Mouse (Mus musculus): ENCODE measurements around the gene Slc11a2. TPM values are rescaled to one million over a fixed set of nuclear protein-coding genes. Genes with fewer than 3 reads are reported as not detected.

The Slc11a2 gene
- polyA plus RNA-seq (2016; fragmentation: Nextera tagmentation; extraction: Ambion mirVana), result 29.2 and 29.4 TPM in 2 replicates

- H3K4me1 ChIP-seq, result peaks cover 47% of the 10 kb centered on the region
- no peak for DNase-seq (ENCODE audit: extremely low spot score, low spot score)
- H3K36me3 ChIP-seq (replicated peaks), result no peaks in the 10 kb centered on the region
- WGBS, result 30% methylated on average over 17 of the region's 17 CpGs
- peak within 1 kb of the TSS; percentile 99 for H3K4me3 ChIP-seq
- H3K27me3 ChIP-seq (ENCODE audit: poor library complexity, severe bottlenecking), result peaks cover 35% of the 10 kb centered on the region
- no peaks in the 10 kb centered on the region for H3K9me3 ChIP-seq
- H3K27ac ChIP-seq, result 0 out of 2 replicates have a peak within 1 kb of the TSS, but pooled peaks have one; percentile 11
Measured at GRCm38 (mm10) chr15:100424396-100425122, at the start of gene Slc11a2. TSS of gene Slc11a2 (minus strand) at chr15:100425072.

- WGBS, result 87% methylated on average over 7 of the region's 7 CpGs
- no peak for DNase-seq (ENCODE audit: extremely low spot score, low spot score)
- H3K4me1 ChIP-seq, result peaks cover 13% of the 10 kb centered on the region
- no peaks in the 10 kb centered on the region for H3K9me3 ChIP-seq
- no peak overlapping the region for H3K27ac ChIP-seq
- H3K27me3 ChIP-seq (ENCODE audit: poor library complexity, severe bottlenecking), result no peaks in the 10 kb centered on the region
- peaks cover 85% of the 10 kb centered on the region for H3K36me3 ChIP-seq (replicated peaks)
- H3K4me3 ChIP-seq, result no peak overlapping the region
Measured at GRCm38 (mm10) chr15:100473926-100474503, 49.1 kb upstream of the Slc11a2 start.

- no peak overlapping the region for H3K27ac ChIP-seq
- no peak for DNase-seq (ENCODE audit: extremely low spot score, low spot score)
- H3K36me3 ChIP-seq (replicated peaks), result peaks cover 47% of the 10 kb centered on the region
- WGBS, result 67% methylated on average over 10 of the region's 10 CpGs
- H3K27me3 ChIP-seq (ENCODE audit: poor library complexity, severe bottlenecking), result no peaks in the 10 kb centered on the region
- H3K9me3 ChIP-seq, result no peaks in the 10 kb centered on the region
- peaks cover 34% of the 10 kb centered on the region for H3K4me1 ChIP-seq
- H3K4me3 ChIP-seq, result peak overlapping the region; percentile 89
Measured at GRCm38 (mm10) chr15:100470037-100470436, 45.2 kb upstream of the Slc11a2 start.

GRCm38 (mm10) chr15:100469189-100469545, 44.3 kb upstream of the Slc11a2 start:
- under 1% methylated on average over 19 of the region's 19 CpGs for WGBS

GRCm38 (mm10) chr15:100468295-100469188, 43.7 kb upstream of the Slc11a2 start, which contains the start of gene Letmd1:
TSS of gene Letmd1 (plus strand) at chr15:100469023.
- Histone ChIP-seq H3K27ac (peak within 1 kb of the TSS; percentile 96), H3K4me1 (peaks cover 34% of the 10 kb centered on the region), H3K36me3 (replicated peaks) (peaks cover 32% of the 10 kb centered on the region), H3K4me3 (peak within 1 kb of the TSS; percentile 89), H3K27me3 (ENCODE audit: poor library complexity, severe bottlenecking) (no peaks in the 10 kb centered on the region), H3K9me3 (no peaks in the 10 kb centered on the region)
- peak; percentile 78 for DNase-seq (ENCODE audit: extremely low spot score, low spot score)
- WGBS, result 3% methylated on average over 81 of the region's 84 CpGs

More at GRCm38 (mm10) chr15:100469189-100469545, 44.3 kb upstream of the Slc11a2 start:
- Histone ChIP-seq H3K27me3 (ENCODE audit: poor library complexity, severe bottlenecking) (no peaks in the 10 kb centered on the region), H3K36me3 (replicated peaks) (peaks cover 38% of the 10 kb centered on the region), H3K4me3 (peak overlapping the region; percentile 89), H3K27ac (peak overlapping the region; percentile 96), H3K9me3 (no peaks in the 10 kb centered on the region), H3K4me1 (peaks cover 34% of the 10 kb centered on the region)
- no peak for DNase-seq (ENCODE audit: extremely low spot score, low spot score)

GRCm38 (mm10) chr15:100467738-100468137, 42.9 kb upstream of the Slc11a2 start:
- Histone ChIP-seq H3K4me1 (peaks cover 34% of the 10 kb centered on the region), H3K27ac (0 out of 2 replicates have a peak overlapping the region, but pooled peaks have one; percentile 96), H3K4me3 (peak overlapping the region; percentile 89), H3K36me3 (replicated peaks) (peaks cover 24% of the 10 kb centered on the region), H3K27me3 (ENCODE audit: poor library complexity, severe bottlenecking) (no peaks in the 10 kb centered on the region), H3K9me3 (no peaks in the 10 kb centered on the region)
- no peak for DNase-seq (ENCODE audit: extremely low spot score, low spot score)
- 63% methylated on average over 6 of the region's 8 CpGs for WGBS

DNA sequence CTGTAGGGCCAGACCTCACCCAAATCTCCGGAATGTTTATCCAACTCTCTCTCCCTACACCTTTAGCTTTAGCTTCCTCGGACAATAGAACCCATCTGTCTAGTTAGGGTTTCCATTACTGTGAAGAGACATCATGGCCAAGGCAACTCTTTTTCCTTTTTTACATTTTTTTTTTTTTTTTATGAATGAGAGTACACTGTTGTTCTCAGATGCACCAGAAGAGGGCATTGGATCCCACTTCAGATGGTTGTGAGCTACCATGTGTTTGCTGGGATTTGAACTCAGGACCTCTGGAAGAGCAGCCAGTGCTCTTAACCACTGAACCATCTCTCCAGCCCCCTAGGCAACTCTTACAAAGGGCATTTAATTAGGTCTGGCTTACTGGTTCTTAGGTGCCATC, 40.6 kb upstream of the Slc11a2 start:
- Histone ChIP-seq H3K27ac (no peak overlapping the region), H3K36me3 (replicated peaks) (peaks cover 1% of the 10 kb centered on the region; the same call in 1 of the 2 replicates), H3K27me3 (ENCODE audit: poor library complexity, severe bottlenecking) (peaks cover 13% of the 10 kb centered on the region; the same call in 1 of the 2 replicates), H3K9me3 (no peaks in the 10 kb centered on the region), H3K4me1 (peaks cover 43% of the 10 kb centered on the region), H3K4me3 (no peak overlapping the region)
- DNase-seq (ENCODE audit: extremely low spot score, low spot score), result no peak
- 78% methylated on average over 2 of the region's 2 CpGs for WGBS

DNA sequence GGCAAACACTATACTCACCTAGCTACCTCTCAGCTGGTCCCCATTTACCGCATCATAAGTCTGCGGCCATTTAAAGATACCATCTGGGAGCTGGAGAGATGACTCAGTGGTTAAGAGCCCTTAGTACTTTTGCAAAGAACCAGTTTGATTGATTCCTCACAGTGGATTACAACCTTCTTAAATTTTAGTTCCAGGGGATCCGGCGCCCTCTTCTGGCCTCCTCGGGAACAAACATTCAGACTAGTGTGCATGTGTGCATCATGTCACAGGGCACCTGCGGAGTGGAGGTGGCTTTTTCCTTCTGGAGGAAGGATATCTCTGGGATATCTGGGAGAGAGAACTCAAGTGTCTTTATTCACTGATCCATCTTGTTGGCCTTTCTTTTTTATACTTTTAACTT, 38.8 kb upstream of the Slc11a2 start:
- WGBS, result 25% methylated on average over 6 of the region's 6 CpGs
- peak; percentile 55 for DNase-seq (ENCODE audit: extremely low spot score, low spot score)
- H3K4me1 ChIP-seq, result peaks cover 30% of the 10 kb centered on the region
- H3K36me3 ChIP-seq (replicated peaks), result no peaks in the 10 kb centered on the region
- H3K9me3 ChIP-seq, result no peaks in the 10 kb centered on the region
- no peak overlapping the region for H3K27ac ChIP-seq
- no peak overlapping the region for H3K4me3 ChIP-seq
- H3K27me3 ChIP-seq (ENCODE audit: poor library complexity, severe bottlenecking), result peaks cover 24% of the 10 kb centered on the region

GRCm38 (mm10) chr15:100462086-100462485, 37.2 kb upstream of the Slc11a2 start:
- Histone ChIP-seq H3K27ac (no peak overlapping the region), H3K4me3 (no peak overlapping the region), H3K9me3 (no peaks in the 10 kb centered on the region), H3K36me3 (replicated peaks) (no peaks in the 10 kb centered on the region), H3K27me3 (ENCODE audit: poor library complexity, severe bottlenecking) (peaks cover 33% of the 10 kb centered on the region), H3K4me1 (peaks cover 20% of the 10 kb centered on the region)
- DNase-seq (ENCODE audit: extremely low spot score, low spot score), result no peak
- 76% methylated on average over 5 of the region's 5 CpGs for WGBS

DNA sequence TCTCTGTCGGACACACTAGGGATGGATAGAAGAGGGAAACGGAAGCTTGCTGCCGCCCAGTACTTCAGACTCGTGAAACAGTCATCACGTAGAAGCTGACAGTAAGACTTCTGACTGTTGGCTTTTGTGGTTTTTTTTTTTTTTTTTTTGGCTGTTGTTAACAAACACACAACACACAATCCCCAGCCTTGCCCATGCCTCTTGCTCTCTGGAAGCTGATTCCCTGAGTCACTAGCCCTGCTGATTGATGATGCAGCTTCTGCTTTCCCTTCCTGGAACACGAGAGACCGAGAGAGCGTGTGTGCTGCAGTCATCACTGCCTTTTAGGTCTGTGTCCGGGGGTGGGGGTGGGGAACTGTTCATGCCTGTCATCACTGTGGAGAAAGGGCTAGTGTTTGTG, 36.8 kb upstream of the Slc11a2 start:
- no peaks in the 10 kb centered on the region for H3K36me3 ChIP-seq (replicated peaks)

DNA sequence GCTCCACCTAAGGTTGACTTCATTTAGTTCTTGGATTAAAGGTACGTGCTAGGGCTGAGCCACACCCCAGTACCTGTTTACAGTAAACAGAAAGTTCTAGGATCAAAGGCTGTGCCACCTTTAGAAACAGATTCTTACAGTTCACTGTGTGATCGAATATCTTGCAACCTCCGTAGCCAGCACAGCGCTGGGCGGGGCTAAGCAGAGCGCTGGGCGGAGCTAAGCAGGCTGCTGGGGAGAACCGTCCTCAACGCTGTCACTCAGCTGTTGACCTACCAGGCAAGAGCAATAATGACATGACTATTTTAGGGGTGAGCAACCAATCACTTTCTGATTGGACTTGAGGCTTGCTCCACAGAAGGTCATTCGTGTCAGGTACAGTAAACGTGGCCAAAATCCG, 36.1 kb upstream of the Slc11a2 start:
- Histone ChIP-seq H3K4me1 (peaks cover 18% of the 10 kb centered on the region), H3K27ac (no peak overlapping the region), H3K9me3 (no peaks in the 10 kb centered on the region), H3K4me3 (peak overlapping the region; percentile 19), H3K27me3 (ENCODE audit: poor library complexity, severe bottlenecking) (peaks cover 33% of the 10 kb centered on the region), H3K36me3 (replicated peaks) (no peaks in the 10 kb centered on the region)
- DNase-seq (ENCODE audit: extremely low spot score, low spot score), result no peak
- 11% methylated on average over 12 of the region's 12 CpGs for WGBS

More for the DNA sequence above, 36.8 kb upstream of the Slc11a2 start:
- DNase-seq (ENCODE audit: extremely low spot score, low spot score), result no peak
- no peak overlapping the region for H3K4me3 ChIP-seq
- no peaks in the 10 kb centered on the region for H3K9me3 ChIP-seq
- H3K27ac ChIP-seq, result no peak overlapping the region
- H3K4me1 ChIP-seq, result peaks cover 19% of the 10 kb centered on the region
- WGBS, result 84% methylated on average over 9 of the region's 9 CpGs
- peaks cover 33% of the 10 kb centered on the region for H3K27me3 ChIP-seq (ENCODE audit: poor library complexity, severe bottlenecking)

DNA sequence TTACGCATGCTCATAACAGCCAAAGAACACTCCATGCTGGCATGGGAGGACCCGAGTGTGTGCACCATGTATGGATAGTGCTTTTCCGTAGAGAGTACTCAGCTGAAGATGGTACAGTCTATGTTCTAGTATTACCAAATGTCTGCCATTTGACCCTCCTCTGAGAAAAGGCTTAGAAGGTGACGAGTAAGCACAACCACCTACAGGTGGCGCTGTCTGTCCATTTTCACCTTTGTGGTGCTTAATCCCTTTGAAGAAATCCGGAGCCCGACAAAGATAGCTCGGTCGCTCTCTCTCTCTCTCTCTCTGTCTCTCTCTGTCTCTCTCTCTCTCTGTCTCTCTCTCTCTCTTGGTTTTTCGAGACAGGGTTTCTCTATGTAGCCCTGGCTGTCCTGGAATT, 33.2 kb upstream of the Slc11a2 start:
- Histone ChIP-seq H3K4me3 (no peak overlapping the region), H3K9me3 (no peaks in the 10 kb centered on the region), H3K36me3 (replicated peaks) (no peaks in the 10 kb centered on the region), H3K4me1 (peaks cover 18% of the 10 kb centered on the region), H3K27me3 (ENCODE audit: poor library complexity, severe bottlenecking) (peaks cover 33% of the 10 kb centered on the region), H3K27ac (no peak overlapping the region)
- DNase-seq (ENCODE audit: extremely low spot score, low spot score), result no peak
- WGBS, result 47% methylated on average over 10 of the region's 10 CpGs

All from forebrain, embryonic 10.5 days (tissue).